Mouse (Mus musculus): ENCODE results near the gene Aamdc. TPM values are rescaled to one million over a fixed set of nuclear protein-coding genes. Genes with fewer than 3 reads are reported as not detected.

The Aamdc gene
- total and polyA plus RNA-seq, 3 experiments, result 11.9 to 13.2 (median 12.2) TPM

GRCm38 (mm10) chr7:97579067-97579975 lies at the start of gene Aamdc, which contains the start of gene Rsf1 (continued):
- no peak for TF ChIP-seq EP300 (IDR thresholded peaks at IDR 0.05; ENCODE audit: low read length)

GRCm38 (mm10) chr7:97623402-97623801 lies 44.1 kb upstream of the Aamdc start:
- peaks cover 2 to 31% of the 10 kb centered on the region in 2 experiments for H3K36me3 ChIP-seq (replicated peaks in 1 of 2; ENCODE audit: control insufficient read depth in 1 of 2, insufficient read depth in 1 of 2, low read length in 1 of 2)
- no peaks in the 10 kb centered on the region for H3K9me3 ChIP-seq (replicated peaks; ENCODE audit: low read length)
- H3K4me2 ChIP-seq (ENCODE audit: insufficient read depth, low read depth, poor library complexity, severe bottlenecking), result no peak overlapping the region
- H3K27me3 ChIP-seq (replicated peaks), result no peaks in the 10 kb centered on the region
- TF ChIP-seq MAFK (IDR thresholded peaks at IDR 0.05; ENCODE audit: insufficient replicate concordance, low read length), result peak; percentile 73
- no peak for TF ChIP-seq SMC3 (IDR thresholded peaks at IDR 0.05; ENCODE audit: low read depth, low read length)
- in situ Hi-C loops (cut with MboI; ENCODE audit: low pct_ligation_motif_present, low pct_unique_long_range_greater_than_20kb, low sequenced_read_pairs) (no loop called here), dilution Hi-C loops (cut with MboI; ENCODE audit: extremely low pct_ligation_motif_present, extremely low pct_unique_long_range_greater_than_20kb, low sequenced_read_pairs) (no loop called here)
- H3K4me3 ChIP-seq (replicated peaks in 1 of 3; ENCODE audit: low read depth in 2 of 3, low read length in 2 of 3, poor library complexity in 1 of 3), result no peak overlapping the region
- no peak overlapping the region for H3K9ac ChIP-seq (ENCODE audit: insufficient read depth, low read depth)
- peaks cover 0 to 29% of the 10 kb centered on the region in 2 experiments; a peak in 2 of 4 replicates for H3K4me1 ChIP-seq (ENCODE audit: control insufficient read depth in 1 of 2, insufficient read depth in 2 of 2)
- peaks cover 26% of the 10 kb centered on the region; the same call in 1 of the 2 replicates for H3K79me2 ChIP-seq (replicated peaks; ENCODE audit: control insufficient read depth, extremely low read depth, insufficient read depth, poor library complexity, severe bottlenecking)
- no peak for DNase-seq (ENCODE audit: extremely low read depth)
- no peak overlapping the region for H3K27ac ChIP-seq (ENCODE audit: insufficient read depth, low read depth)

GRCm38 (mm10) chr7:97622676-97623075 lies 43.4 kb upstream of the Aamdc start:
- H3K4me3 ChIP-seq (replicated peaks in 1 of 3; ENCODE audit: low read depth in 2 of 3, low read length in 2 of 3, poor library complexity in 1 of 3), result no peak overlapping the region
- TF ChIP-seq MAZ (IDR thresholded peaks at IDR 0.05; ENCODE audit: low read depth, low read length) (no peak), JUND (conservative IDR thresholded peaks at IDR 0.05; ENCODE audit: low read depth, low read length) (no peak), MAFK (IDR thresholded peaks at IDR 0.05; ENCODE audit: insufficient replicate concordance, low read length) (no peak), ZKSCAN1 (IDR thresholded peaks at IDR 0.05; ENCODE audit: borderline replicate concordance, low read depth, low read length) (no peak), ETS1 (conservative IDR thresholded peaks at IDR 0.05; ENCODE audit: low read depth, low read length) (no peak), GABPA (IDR thresholded peaks at IDR 0.05; ENCODE audit: insufficient replicate concordance, low read depth, low read length) (no peak), ZNF384 (IDR thresholded peaks at IDR 0.05; ENCODE audit: low read depth, low read length) (no peak), POLR2AphosphoS2 (IDR thresholded peaks at IDR 0.05; ENCODE audit: low read depth, low read length) (no peak), CHD1 (IDR thresholded peaks at IDR 0.05; ENCODE audit: low read depth, low read length) (no peak), TCF12 (IDR thresholded peaks at IDR 0.05; ENCODE audit: low read depth, low read length) (no peak), USF2 (conservative IDR thresholded peaks at IDR 0.05; ENCODE audit: low read depth, low read length) (no peak), SIN3A (IDR thresholded peaks at IDR 0.05; ENCODE audit: low read length) (no peak), MYC (IDR thresholded peaks at IDR 0.05; ENCODE audit: low read depth, low read length) (no peak), RCOR1 (conservative IDR thresholded peaks at IDR 0.05; ENCODE audit: low read depth, low read length) (no peak), BHLHE40 (IDR thresholded peaks at IDR 0.05; ENCODE audit: low read depth, low read length) (no peak), CTCF (conservative IDR thresholded peaks at IDR 0.05 in 1 of 2, IDR thresholded peaks at IDR 0.05 in 1 of 2; ENCODE audit: low read depth in 2 of 2, low read length in 2 of 2) (no peak)
- no peak for DNase-seq (ENCODE audit: extremely low read depth)
- no peak overlapping the region for H3K4me2 ChIP-seq (ENCODE audit: insufficient read depth, low read depth, poor library complexity, severe bottlenecking)
- peaks cover 29% of the 10 kb centered on the region; the same call in 1 of the 2 replicates for H3K79me2 ChIP-seq (replicated peaks; ENCODE audit: control insufficient read depth, extremely low read depth, insufficient read depth, poor library complexity, severe bottlenecking)
- H3K27ac ChIP-seq (ENCODE audit: insufficient read depth, low read depth), result no peak overlapping the region
- no peaks in the 10 kb centered on the region for H3K9me3 ChIP-seq (replicated peaks; ENCODE audit: low read length)
- H3K9ac ChIP-seq (ENCODE audit: insufficient read depth, low read depth), result no peak overlapping the region
- H3K27me3 ChIP-seq (replicated peaks), result no peaks in the 10 kb centered on the region
- dilution Hi-C loops (cut with MboI; ENCODE audit: extremely low pct_ligation_motif_present, extremely low pct_unique_long_range_greater_than_20kb, low sequenced_read_pairs) (no loop called here), in situ Hi-C loops (cut with MboI; ENCODE audit: low pct_ligation_motif_present, low pct_unique_long_range_greater_than_20kb, low sequenced_read_pairs) (no loop called here)
- H3K36me3 ChIP-seq (replicated peaks in 1 of 2; ENCODE audit: control insufficient read depth in 1 of 2, insufficient read depth in 1 of 2, low read length in 1 of 2), result peaks cover 4 to 32% of the 10 kb centered on the region in 2 experiments
- peaks cover 0 to 29% of the 10 kb centered on the region in 2 experiments; a peak in 2 of 4 replicates for H3K4me1 ChIP-seq (ENCODE audit: control insufficient read depth in 1 of 2, insufficient read depth in 2 of 2)

All from CH12.LX (cell line).